Mouse (Mus musculus) heart, embryonic 15.5 days (tissue): ENCODE results near the gene Dlg2. TPM values are rescaled to one million over a fixed set of nuclear protein-coding genes. Genes with fewer than 3 reads are reported as not detected.

Experiments
- ATAC-seq: fragments of 200-750 bp; cut with Nextera tagmentation; replicated peaks from 2 replicates; pipeline ENCODE4 v1.8.0; 2017; ENCODE audit warnings: low read depth, moderate TSS enrichment; ENCODE audit not compliant: insufficient number of reproducible peaks, insufficient read depth, low FRiP score
- H3K27ac ChIP-seq: fragments of 300-500 bp; sonication (generic); 2 replicates; pipeline ENCODE4 v1.5.1; 2015; ENCODE audit warnings: mild to moderate bottlenecking, inconsistent platforms
- H3K27me3 ChIP-seq: fragments of 300-500 bp; sonication (generic); 2 replicates; pipeline ENCODE4 v1.6.1; 2015; ENCODE audit warnings: inconsistent platforms
- H3K36me3 ChIP-seq: fragments of 300-500 bp; sonication (generic); 2 replicates; pipeline ENCODE4 v1.6.1; 2015; ENCODE audit warnings: mild to moderate bottlenecking, inconsistent platforms
- H3K4me1 ChIP-seq: fragments of 300-500 bp; sonication (generic); replicated peaks from 2 replicates; pipeline ENCODE4 v1.6.1; 2015; ENCODE audit warnings: inconsistent platforms
- H3K4me2 ChIP-seq: fragments of 300-500 bp; sonication (generic); 2 replicates; pipeline ENCODE4 v1.6.1; 2015; ENCODE audit warnings: inconsistent platforms, mild to moderate bottlenecking, moderate library complexity
- H3K4me3 ChIP-seq: fragments of 300-500 bp; sonication (generic); 2 replicates; pipeline ENCODE4 v1.5.1; 2015; ENCODE audit warnings: mild to moderate bottlenecking, inconsistent platforms
- H3K9ac ChIP-seq: fragments of 300-500 bp; sonication (generic); 2 replicates; pipeline ENCODE4 v1.6.1; 2015; ENCODE audit warnings: mild to moderate bottlenecking, inconsistent platforms
- H3K9me3 ChIP-seq: fragments of 300-500 bp; sonication (generic); replicated peaks from 2 replicates; pipeline ENCODE4 v1.6.1; 2016; ENCODE audit warnings: inconsistent platforms
- WGBS: fragments of 180-500 bp; shearing (Covaris S2); methylation state at CpG from one replicate; pipeline ENCODE4 v1.1.7; 2015; ENCODE audit warnings: mixed read lengths; 5-methylcytosine and 5-hydroxymethylcytosine counted together
- polyA plus RNA-seq: library from polyadenylated mRNA; unstranded; fragments of >200 nt; fragmentation: Nextera tagmentation; extraction: Ambion mirVana; gene quantifications from 2 replicates; pipeline ENCODE4 v1.2.1, GENCODE M21; 2015

The Dlg2 gene
- polyA plus RNA-seq, 1 experiment from 2014 or later: 6.3 TPM

DNA sequence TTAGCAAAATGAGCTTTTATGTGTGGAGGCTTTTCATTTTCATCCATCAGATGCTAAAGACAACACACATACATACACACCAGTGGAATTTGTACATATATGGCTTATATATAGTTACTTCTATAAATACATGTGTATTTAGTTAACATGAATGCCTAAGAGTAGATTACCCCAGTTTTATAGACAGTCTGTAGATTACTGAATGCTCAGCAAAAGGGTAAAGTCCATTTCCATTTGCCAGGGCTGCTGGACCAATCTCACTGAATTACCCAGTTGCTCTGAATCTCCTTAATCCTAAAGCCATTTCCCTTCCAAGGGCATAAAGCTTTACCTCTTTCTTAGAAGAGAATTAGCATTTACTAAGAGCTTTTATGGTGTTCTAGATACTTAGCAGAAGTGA is 1744.1 kb downstream of the Dlg2 start:
- H3K36me3 ChIP-seq: no peaks in the 10 kb centered on the region
- H3K27me3 ChIP-seq: no peaks in the 10 kb centered on the region
- no peaks in the 10 kb centered on the region for H3K4me1 ChIP-seq
- no peak overlapping the region for H3K4me3 ChIP-seq
- no peak overlapping the region for H3K27ac ChIP-seq
- H3K9me3 ChIP-seq: no peaks in the 10 kb centered on the region
- H3K4me2 ChIP-seq: no peak overlapping the region
- no peak overlapping the region for H3K9ac ChIP-seq
- ATAC-seq: no peak

DNA sequence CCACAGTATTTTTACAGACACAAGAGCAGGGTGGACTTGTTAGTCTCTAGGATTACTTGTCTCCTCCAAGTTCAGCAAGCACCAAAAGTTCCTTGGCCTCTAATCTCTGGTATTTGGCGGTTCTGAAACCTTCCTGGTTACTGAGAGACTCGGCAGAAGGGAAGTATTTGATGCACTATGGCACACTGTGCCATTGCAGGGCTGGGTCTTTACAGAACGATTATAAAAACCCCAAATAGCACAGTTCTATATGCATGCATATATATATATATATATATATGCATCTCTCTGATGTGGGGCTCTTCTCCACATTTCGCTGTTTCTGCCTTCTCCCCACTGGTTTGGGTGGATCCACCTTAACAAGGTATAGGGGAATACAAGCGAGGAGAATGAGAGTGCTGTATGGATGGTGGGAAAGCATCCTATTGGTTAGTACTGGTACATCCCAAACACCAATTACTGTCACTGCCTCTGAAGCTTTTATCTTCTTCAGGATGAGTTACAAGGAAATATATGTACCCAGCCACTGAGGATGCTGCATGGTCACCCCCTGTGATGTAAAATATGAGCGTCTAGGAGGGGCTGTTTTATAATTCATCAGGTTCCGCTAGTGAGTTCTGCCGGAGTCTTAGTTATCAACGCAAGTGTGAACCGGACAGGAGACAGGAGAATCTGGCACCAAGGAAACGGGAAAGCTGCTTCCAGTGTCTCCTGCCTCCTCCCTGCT is 1758.2 kb downstream of the Dlg2 start:
- H3K36me3 ChIP-seq: no peaks in the 10 kb centered on the region
- no peaks in the 10 kb centered on the region for H3K4me1 ChIP-seq
- no peaks in the 10 kb centered on the region for H3K27me3 ChIP-seq
- WGBS: 64% methylated on average over 11 of the region's 11 CpGs
- H3K27ac ChIP-seq: no peak overlapping the region
- no peak overlapping the region for H3K4me3 ChIP-seq
- H3K9ac ChIP-seq: no peak overlapping the region
- ATAC-seq: no peak
- H3K4me2 ChIP-seq: no peak overlapping the region
- H3K9me3 ChIP-seq: no peaks in the 10 kb centered on the region

- no peak overlapping the region for H3K27ac ChIP-seq
- 72% methylated on average over 12 of the region's 12 CpGs for WGBS
- H3K36me3 ChIP-seq: no peaks in the 10 kb centered on the region
- no peaks in the 10 kb centered on the region for H3K4me1 ChIP-seq
- no peaks in the 10 kb centered on the region for H3K9me3 ChIP-seq
- no peaks in the 10 kb centered on the region for H3K27me3 ChIP-seq
- no peak overlapping the region for H3K9ac ChIP-seq
- no peak overlapping the region for H3K4me3 ChIP-seq
- no peak overlapping the region for H3K4me2 ChIP-seq
- no peak for ATAC-seq
Measured at GRCm38 (mm10) chr7:92235541-92236031, 1759.1 kb downstream of the Dlg2 start.

DNA sequence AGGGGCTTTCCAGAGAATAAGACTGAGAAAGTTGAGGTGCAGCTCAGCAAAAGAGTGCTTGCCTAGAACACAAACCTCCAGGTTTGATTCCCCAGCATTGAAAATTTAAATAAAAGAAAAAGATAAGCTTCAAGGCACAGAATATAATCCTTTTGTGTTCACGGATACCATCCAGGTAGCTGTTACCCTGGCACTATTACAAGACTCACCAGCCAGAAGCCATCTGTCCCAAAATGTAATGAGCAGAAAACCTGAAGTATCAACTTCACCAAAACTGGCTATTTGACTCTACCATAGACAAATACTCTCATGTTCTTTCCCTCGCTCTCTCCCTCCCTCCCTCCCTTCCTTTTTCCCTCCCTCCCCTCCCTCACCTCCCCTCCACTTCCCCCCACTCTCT is 1764.4 kb downstream of the Dlg2 start:
- no peak for ATAC-seq
- no peak overlapping the region for H3K4me2 ChIP-seq
- H3K27me3 ChIP-seq: no peaks in the 10 kb centered on the region
- H3K4me3 ChIP-seq: no peak overlapping the region
- H3K4me1 ChIP-seq: no peaks in the 10 kb centered on the region
- no peaks in the 10 kb centered on the region for H3K36me3 ChIP-seq
- no peaks in the 10 kb centered on the region for H3K9me3 ChIP-seq
- no peak overlapping the region for H3K27ac ChIP-seq
- no peak overlapping the region for H3K9ac ChIP-seq
- WGBS: 81% methylated on average over 2 of the region's 2 CpGs

GRCm38 (mm10) chr7:92247594-92247993 is 1771.1 kb downstream of the Dlg2 start:
- Histone ChIP-seq H3K4me1 (no peaks in the 10 kb centered on the region), H3K36me3 (no peaks in the 10 kb centered on the region), H3K4me2 (no peak overlapping the region), H3K27ac (no peak overlapping the region), H3K4me3 (no peak overlapping the region), H3K9me3 (no peaks in the 10 kb centered on the region), H3K27me3 (no peaks in the 10 kb centered on the region), H3K9ac (no peak overlapping the region)
- 83% methylated on average over 3 of the region's 3 CpGs for WGBS
- ATAC-seq: no peak

- H3K27me3 ChIP-seq: no peaks in the 10 kb centered on the region
- no peaks in the 10 kb centered on the region for H3K4me1 ChIP-seq
- no peak overlapping the region for H3K9ac ChIP-seq
- 72% methylated on average over 5 of the region's 5 CpGs for WGBS
- H3K4me3 ChIP-seq: no peak overlapping the region
- H3K36me3 ChIP-seq: no peaks in the 10 kb centered on the region
- ATAC-seq: no peak
- no peak overlapping the region for H3K27ac ChIP-seq
- H3K4me2 ChIP-seq: no peak overlapping the region
- no peaks in the 10 kb centered on the region for H3K9me3 ChIP-seq
Measured at GRCm38 (mm10) chr7:92248619-92249018, 1772.1 kb downstream of the Dlg2 start.

DNA sequence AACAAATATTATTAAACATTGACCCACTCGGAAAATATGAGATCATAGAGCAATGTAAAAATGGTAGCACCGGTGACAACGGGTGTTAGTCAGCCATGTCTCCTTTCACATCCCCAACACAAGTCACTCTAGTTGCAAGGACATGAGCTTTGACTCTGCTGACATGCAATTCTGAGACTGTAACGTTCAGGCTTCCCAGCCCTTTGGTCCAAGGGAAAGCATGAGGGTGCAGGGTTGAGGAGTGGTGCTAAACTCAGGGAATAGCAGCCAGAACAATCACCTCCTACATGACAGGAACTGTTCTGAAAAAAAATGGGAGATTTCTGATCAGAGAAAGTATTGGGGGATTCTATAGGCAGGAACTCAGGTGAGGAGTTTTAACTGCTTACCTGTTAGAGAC is 1781.7 kb downstream of the Dlg2 start:
- 68% methylated on average over 4 of the region's 4 CpGs for WGBS
- Histone ChIP-seq H3K4me1 (no peaks in the 10 kb centered on the region; the same call in 1 of the 2 replicates), H3K4me2 (no peak overlapping the region), H3K4me3 (no peak overlapping the region), H3K9me3 (no peaks in the 10 kb centered on the region), H3K27me3 (no peaks in the 10 kb centered on the region), H3K36me3 (no peaks in the 10 kb centered on the region), H3K27ac (no peak overlapping the region), H3K9ac (no peak overlapping the region)
- ATAC-seq: no peak

GRCm38 (mm10) chr7:92258701-92259100 is 1782.2 kb downstream of the Dlg2 start:
- Histone ChIP-seq H3K4me2 (no peak overlapping the region), H3K4me1 (no peaks in the 10 kb centered on the region; the same call in 1 of the 2 replicates), H3K9ac (no peak overlapping the region), H3K36me3 (no peaks in the 10 kb centered on the region), H3K27ac (no peak overlapping the region), H3K27me3 (no peaks in the 10 kb centered on the region), H3K9me3 (no peaks in the 10 kb centered on the region), H3K4me3 (no peak overlapping the region)
- no peak for ATAC-seq
- 66% methylated on average over 3 of the region's 3 CpGs for WGBS

- no peaks in the 10 kb centered on the region for H3K36me3 ChIP-seq
- 85% methylated on average over 3 of the region's 3 CpGs for WGBS
- no peak for ATAC-seq
- H3K27me3 ChIP-seq: no peaks in the 10 kb centered on the region
- no peak overlapping the region for H3K4me3 ChIP-seq
- H3K9me3 ChIP-seq: no peaks in the 10 kb centered on the region
- no peak overlapping the region for H3K27ac ChIP-seq
- H3K4me2 ChIP-seq: no peak overlapping the region
- no peaks in the 10 kb centered on the region for H3K4me1 ChIP-seq
- H3K9ac ChIP-seq: no peak overlapping the region
Measured at GRCm38 (mm10) chr7:92264325-92264724, 1787.9 kb downstream of the Dlg2 start.

GRCm38 (mm10) chr7:92264964-92265363 is 1788.5 kb downstream of the Dlg2 start:
- Histone ChIP-seq H3K4me3 (no peak overlapping the region), H3K27me3 (no peaks in the 10 kb centered on the region), H3K4me1 (no peaks in the 10 kb centered on the region), H3K9me3 (no peaks in the 10 kb centered on the region), H3K4me2 (no peak overlapping the region), H3K36me3 (no peaks in the 10 kb centered on the region), H3K9ac (no peak overlapping the region), H3K27ac (no peak overlapping the region)
- ATAC-seq: no peak

- no peak for ATAC-seq
- no peak overlapping the region for H3K4me3 ChIP-seq
- H3K4me1 ChIP-seq: no peaks in the 10 kb centered on the region
- H3K27me3 ChIP-seq: no peaks in the 10 kb centered on the region
- no peak overlapping the region for H3K4me2 ChIP-seq
- H3K27ac ChIP-seq: no peak overlapping the region
- WGBS: 71% methylated on average over 4 of the region's 4 CpGs
- no peaks in the 10 kb centered on the region for H3K36me3 ChIP-seq
- no peak overlapping the region for H3K9ac ChIP-seq
- H3K9me3 ChIP-seq: no peaks in the 10 kb centered on the region
Measured at GRCm38 (mm10) chr7:92275353-92275752, 1798.9 kb downstream of the Dlg2 start.

DNA sequence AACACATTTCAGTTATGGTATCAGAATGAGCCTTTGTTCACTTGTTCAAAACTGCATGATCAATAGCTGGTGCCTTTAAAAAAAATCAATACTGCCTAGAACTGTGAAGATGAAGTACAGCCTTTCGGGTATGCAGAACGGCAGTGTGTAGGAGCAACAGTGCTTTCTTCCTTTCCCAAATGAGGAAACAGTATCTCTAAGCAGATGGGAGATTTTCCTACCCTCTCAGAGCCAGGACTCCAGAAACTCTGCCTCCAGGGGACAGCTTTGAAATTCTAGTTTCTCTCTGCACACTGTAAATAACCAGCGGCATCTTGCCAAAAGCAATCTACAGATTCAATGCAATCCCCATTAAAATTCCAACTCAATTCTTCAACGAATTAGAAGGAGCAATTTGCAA is 1801.2 kb downstream of the Dlg2 start:
- Histone ChIP-seq H3K9ac (no peak overlapping the region), H3K9me3 (no peaks in the 10 kb centered on the region), H3K36me3 (no peaks in the 10 kb centered on the region), H3K4me2 (no peak overlapping the region), H3K27me3 (no peaks in the 10 kb centered on the region), H3K4me3 (no peak overlapping the region), H3K4me1 (no peaks in the 10 kb centered on the region), H3K27ac (no peak overlapping the region)
- 59% methylated on average over 4 of the region's 4 CpGs for WGBS
- ATAC-seq: no peak
